Mouse (Mus musculus) olfactory bulb, adult 2 months (tissue): Measurements from ENCODE around the gene Tepsin. TPM values are rescaled to one million over a fixed set of nuclear protein-coding genes. Genes with fewer than 3 reads are reported as not detected.
A peak's percentile ranks its signal among the peaks of the same experiment; 100 is the strongest.

ENCODE experiments used
- H3K27ac ChIP-seq: fragments of 200-500 bp; 2 replicates; pipeline ENCODE4 v1.5.1; 2012; ENCODE audit warnings: low read depth, low read length; ENCODE audit not compliant: insufficient read depth
- H3K4me1 ChIP-seq: fragments of 200-500 bp; 2 replicates; pipeline ENCODE4 v1.6.1; 2012; ENCODE audit warnings: low read length; ENCODE audit not compliant: control insufficient read depth, insufficient read depth
- H3K4me3 ChIP-seq: fragments of 200-500 bp; 2 replicates; pipeline ENCODE4 v1.5.1; 2012; ENCODE audit warnings: mild to moderate bottlenecking, low read depth, low read length, moderate library complexity; ENCODE audit not compliant: insufficient read depth
- CTCF ChIP-seq: fragments of 200-500 bp; IDR thresholded peaks from 2 replicates; pipeline ENCODE4 v1.5.1; 2012; ENCODE audit warnings: low read depth, mild to moderate bottlenecking, low read length, moderate library complexity; ENCODE audit not compliant: insufficient read depth
- POLR2A ChIP-seq: fragments of 200-500 bp; IDR thresholded peaks from 2 replicates; pipeline ENCODE4 v1.6.1; 2012; ENCODE audit warnings: mild to moderate bottlenecking, low read depth, low read length, moderate library complexity; ENCODE audit not compliant: insufficient read depth
- WGBS: fragments of 180-500 bp; shearing (Covaris S2); methylation state at CpG from one replicate; pipeline ENCODE4 v1.1.7; 2018; 5-methylcytosine and 5-hydroxymethylcytosine counted together
- polyA plus RNA-seq: library from polyadenylated mRNA; stranded (reverse); fragments of >200 nt; gene quantifications from 2 replicates; pipeline ENCODE4 v1.2.4, GENCODE M21; 2012; ENCODE audit warnings: low replicate concordance; ENCODE audit not compliant: missing spikeins, insufficient read depth, insufficient read length

Tepsin gene
- polyA plus RNA-seq, 1 experiment = not detected

DNA sequence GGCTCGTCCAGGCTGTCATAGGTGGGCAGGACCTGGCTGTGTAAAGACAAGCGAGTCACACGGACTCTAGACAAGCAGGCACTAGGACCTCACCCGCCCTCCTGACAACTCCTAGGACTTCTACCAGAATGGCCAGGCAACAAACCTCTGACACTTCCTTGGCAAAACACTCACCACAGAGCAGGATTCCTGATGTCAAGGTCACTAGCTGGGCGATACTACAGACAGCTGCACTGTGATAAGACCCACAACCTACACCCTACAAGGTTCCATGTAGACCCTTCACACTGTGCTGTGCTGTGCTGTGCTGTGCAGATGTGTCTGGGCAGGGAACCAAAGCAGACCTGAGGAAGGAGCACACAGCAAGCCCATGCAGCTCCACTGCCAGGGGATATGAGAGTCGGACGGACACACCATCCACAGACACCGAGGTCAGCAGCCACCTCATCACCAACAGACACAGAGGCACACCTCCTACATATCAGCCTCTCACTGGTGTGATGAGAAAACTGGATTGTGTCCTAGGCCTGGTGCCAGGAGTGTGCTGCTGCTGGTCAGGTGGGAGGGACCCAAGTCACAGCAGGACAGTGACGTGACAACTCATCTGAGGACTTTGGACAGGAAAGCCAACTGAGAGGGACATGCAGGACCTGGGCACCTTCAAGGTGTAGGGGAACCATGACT, 36.5 kb upstream of the Tepsin start:
- 93% methylated on average over 9 of the region's 9 CpGs for WGBS
- no peak for TF ChIP-seq POLR2A
- TF ChIP-seq CTCF = no peak
- Histone ChIP-seq H3K4me1 (peaks cover 34% of the 10 kb centered on the region), H3K27ac (no peak overlapping the region), H3K4me3 (no peak overlapping the region)

DNA sequence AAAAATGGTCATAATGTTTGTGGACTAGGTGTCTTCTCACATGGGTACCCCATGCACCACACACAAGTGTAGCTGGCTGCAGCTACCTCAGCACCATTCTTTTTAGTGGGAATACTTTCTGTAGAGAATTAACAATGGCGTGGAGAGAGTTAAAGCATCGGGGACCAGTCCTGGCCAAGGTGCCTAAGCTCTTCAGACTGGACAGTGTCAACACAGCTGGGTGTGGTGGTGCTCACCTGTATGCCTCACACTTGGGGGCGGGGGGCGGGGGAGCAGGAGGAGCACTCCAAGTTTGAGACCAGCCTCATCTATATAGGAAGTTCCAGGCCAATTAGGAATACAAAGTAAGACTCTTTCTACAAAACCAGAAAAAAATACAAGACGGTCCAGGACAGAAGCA, 35.6 kb upstream of the Tepsin start:
- TF ChIP-seq CTCF = no peak
- no peak for TF ChIP-seq POLR2A
- WGBS = 93% methylated on average over 5 of the region's 5 CpGs
- H3K4me1 ChIP-seq = peaks cover 26% of the 10 kb centered on the region

GRCm38 (mm10) chr11:120129281-120129680, 30.8 kb upstream of the Tepsin start:
- H3K4me1 ChIP-seq = no peaks in the 10 kb centered on the region
- H3K4me3 ChIP-seq = no peak overlapping the region
- WGBS = 84% methylated on average over 7 of the region's 7 CpGs
- no peak overlapping the region for H3K27ac ChIP-seq
- TF ChIP-seq CTCF = no peak

More for the DNA sequence above, 35.6 kb upstream of the Tepsin start:
- no peak overlapping the region for H3K27ac ChIP-seq
- H3K4me3 ChIP-seq = no peak overlapping the region

GRCm38 (mm10) chr11:120126845-120127244, 28.3 kb upstream of the Tepsin start:
- TF ChIP-seq CTCF (no peak), POLR2A (no peak)
- 91% methylated on average over 2 of the region's 2 CpGs for WGBS
- no peak overlapping the region for H3K4me3 ChIP-seq

DNA sequence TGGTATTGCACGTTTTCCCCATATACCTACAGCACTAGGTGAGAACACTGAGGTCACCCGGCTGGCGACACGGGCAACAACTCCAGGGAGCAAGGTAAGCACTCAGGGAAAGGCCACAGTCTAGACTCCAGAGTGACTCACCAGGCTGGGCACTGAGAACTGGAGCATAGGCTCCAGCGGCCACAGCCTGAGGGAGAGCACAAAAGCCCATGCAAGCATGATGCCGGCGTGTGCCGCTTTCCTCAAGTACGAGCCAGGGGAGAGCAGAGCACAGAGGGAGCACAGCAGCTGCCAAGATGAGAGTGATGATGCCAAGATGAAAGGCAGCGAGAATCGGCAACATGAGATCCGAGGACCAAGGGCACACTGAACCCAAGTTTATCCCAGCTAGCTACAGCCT, 23.6 kb upstream of the Tepsin start:
- Histone ChIP-seq H3K4me1 (peaks cover 6% of the 10 kb centered on the region), H3K27ac (no peak overlapping the region), H3K4me3 (no peak overlapping the region)
- TF ChIP-seq CTCF (no peak), POLR2A (no peak)
- WGBS = 64% methylated on average over 12 of the region's 12 CpGs

More at GRCm38 (mm10) chr11:120126845-120127244, 28.3 kb upstream of the Tepsin start:
- H3K4me1 ChIP-seq = no peaks in the 10 kb centered on the region
- no peak overlapping the region for H3K27ac ChIP-seq

DNA sequence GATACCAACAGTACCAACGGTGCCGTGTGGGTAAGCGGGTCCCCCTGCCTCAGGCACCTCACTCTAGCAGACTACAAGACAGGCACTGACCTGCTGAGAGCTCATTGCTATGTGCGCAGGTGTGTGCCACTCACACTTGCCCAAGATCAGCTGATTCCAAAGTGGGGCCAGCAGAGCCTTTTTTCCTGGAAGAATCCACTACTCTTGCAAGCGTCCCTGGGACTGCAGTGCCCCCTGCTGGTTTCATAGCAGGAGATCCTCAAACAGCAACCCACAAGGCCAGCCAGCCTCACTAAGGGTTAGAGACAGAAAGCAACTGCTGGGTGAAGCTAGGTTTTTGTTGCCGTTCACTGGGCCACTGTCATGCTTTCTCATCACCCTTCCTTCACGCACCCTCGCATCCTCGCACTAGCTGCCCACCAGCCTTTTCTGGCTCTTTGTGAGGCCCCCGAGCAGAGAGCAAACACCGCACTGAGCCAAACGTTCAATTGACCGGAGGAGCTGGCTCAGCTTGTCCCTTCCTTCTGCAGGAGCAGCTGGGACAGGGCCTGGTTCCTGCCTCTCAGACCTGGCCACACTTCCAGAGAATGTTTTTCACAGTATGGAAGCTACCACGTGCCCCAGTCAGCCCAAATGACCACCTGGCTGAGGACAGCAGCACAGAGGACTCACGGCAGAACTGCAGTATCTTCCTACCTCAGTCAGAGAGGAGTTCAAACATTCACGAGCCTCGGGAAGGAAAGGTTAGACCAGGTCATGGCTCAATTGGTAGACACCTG, 22.3 kb upstream of the Tepsin start:
- 78% methylated on average over 17 of the region's 17 CpGs for WGBS
- Histone ChIP-seq H3K4me1 (peaks cover 6% of the 10 kb centered on the region), H3K27ac (no peak overlapping the region), H3K4me3 (no peak overlapping the region)
- TF ChIP-seq POLR2A (no peak), CTCF (peak; percentile 49)

DNA sequence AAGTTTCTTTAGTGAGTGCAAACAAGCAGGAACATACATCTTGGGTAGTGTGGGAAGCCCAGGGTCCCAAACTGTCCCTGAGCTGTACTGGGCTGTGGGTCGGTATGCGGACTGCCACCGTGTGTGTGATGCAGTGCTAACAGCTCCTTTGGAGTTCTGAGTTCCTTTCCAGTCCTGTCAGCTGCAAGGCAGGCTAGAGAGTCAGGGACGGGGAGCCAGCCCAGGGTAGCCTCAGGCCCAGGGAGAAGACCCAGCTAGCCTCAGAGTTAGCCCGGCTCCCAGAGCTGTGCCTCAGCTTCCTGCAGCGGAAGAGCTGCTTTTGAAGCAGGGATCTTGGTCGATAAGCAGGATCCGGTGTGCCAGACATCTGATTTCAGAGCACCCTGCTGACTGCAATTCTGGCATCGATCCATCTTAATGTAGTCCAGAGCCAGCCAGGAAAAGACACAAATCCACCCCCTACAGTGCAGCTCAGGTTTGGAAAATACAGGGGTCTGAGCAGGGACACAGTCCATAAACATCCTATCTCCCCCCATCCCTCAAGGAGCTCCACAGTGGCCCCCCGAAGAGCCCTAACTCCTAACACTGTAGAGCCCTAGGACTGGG, 21.5 kb upstream of the Tepsin start:
- Histone ChIP-seq H3K27ac (no peak overlapping the region), H3K4me1 (peaks cover 6% of the 10 kb centered on the region), H3K4me3 (no peak overlapping the region)
- 54% methylated on average over 10 of the region's 10 CpGs for whole genome bisulfite sequencing
- TF ChIP-seq POLR2A (no peak), CTCF (no peak)

DNA sequence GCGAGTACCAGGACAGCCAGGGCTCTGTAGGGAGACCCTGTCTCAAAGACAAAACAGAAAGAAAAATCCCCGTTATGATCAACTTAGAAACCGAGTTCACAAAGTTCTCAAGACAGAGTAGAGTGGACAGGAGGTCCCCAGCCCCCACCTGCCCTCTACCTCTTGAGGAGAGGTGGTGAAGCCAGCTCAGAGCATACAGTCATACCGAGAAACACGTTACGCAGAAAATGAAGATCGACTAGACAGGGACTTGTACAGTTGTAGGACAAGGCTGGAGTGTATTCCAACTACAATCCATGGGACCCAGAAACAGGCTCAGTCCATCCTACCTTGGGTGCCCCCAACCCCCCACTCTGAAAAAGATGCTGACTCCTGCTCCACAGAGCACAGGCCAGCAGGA, 20.6 kb upstream of the Tepsin start:
- Histone ChIP-seq H3K4me1 (peaks cover 6% of the 10 kb centered on the region), H3K4me3 (no peak overlapping the region), H3K27ac (no peak overlapping the region)
- 96% methylated on average over 7 of the region's 7 CpGs for WGBS
- TF ChIP-seq CTCF = no peak
- TF ChIP-seq POLR2A = no peak

DNA sequence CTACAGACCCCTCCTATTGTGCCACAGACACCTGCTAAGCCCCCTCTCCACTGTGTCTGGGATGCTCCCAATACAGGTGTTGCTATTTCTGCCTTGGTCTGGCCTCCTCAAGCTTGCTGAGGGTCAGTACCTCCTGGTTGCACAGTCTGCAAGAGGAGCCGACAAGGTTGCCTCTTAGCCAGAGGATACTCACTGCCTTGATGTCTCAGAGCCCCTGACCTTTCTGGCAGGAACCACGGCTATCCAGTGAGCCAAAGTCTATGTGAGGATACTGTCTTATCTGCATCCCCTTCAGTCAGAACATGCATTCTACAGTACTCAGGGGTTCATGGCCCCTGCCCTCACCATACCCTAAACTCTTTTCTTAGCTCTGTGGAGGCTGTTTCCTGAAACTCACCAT, 19.1 kb upstream of the Tepsin start:
- H3K4me3 ChIP-seq = no peak overlapping the region
- H3K27ac ChIP-seq = no peak overlapping the region
- WGBS = 92% methylated on average over 2 of the region's 2 CpGs
- peaks cover 6% of the 10 kb centered on the region for H3K4me1 ChIP-seq
- TF ChIP-seq POLR2A = no peak
- no peak for TF ChIP-seq CTCF
